Mouse (Mus musculus) CD4-positive, CD25-positive, alpha-beta regulatory T cell, adult 2 months (primary cell): ENCODE measurements at regions not wholly inside any gene's neighbourhood (a gene's known extent, or its start where the extent isn't known, plus 50 kb on each side); places are given as distances from the start of the nearest gene placed in this dataset.

Experiments used
- DNase-seq: peaks from one replicate; pipeline ENCODE4 v3.0.0-alpha.2; 2012; ENCODE audit warnings: low read depth, low spot score

DNA sequence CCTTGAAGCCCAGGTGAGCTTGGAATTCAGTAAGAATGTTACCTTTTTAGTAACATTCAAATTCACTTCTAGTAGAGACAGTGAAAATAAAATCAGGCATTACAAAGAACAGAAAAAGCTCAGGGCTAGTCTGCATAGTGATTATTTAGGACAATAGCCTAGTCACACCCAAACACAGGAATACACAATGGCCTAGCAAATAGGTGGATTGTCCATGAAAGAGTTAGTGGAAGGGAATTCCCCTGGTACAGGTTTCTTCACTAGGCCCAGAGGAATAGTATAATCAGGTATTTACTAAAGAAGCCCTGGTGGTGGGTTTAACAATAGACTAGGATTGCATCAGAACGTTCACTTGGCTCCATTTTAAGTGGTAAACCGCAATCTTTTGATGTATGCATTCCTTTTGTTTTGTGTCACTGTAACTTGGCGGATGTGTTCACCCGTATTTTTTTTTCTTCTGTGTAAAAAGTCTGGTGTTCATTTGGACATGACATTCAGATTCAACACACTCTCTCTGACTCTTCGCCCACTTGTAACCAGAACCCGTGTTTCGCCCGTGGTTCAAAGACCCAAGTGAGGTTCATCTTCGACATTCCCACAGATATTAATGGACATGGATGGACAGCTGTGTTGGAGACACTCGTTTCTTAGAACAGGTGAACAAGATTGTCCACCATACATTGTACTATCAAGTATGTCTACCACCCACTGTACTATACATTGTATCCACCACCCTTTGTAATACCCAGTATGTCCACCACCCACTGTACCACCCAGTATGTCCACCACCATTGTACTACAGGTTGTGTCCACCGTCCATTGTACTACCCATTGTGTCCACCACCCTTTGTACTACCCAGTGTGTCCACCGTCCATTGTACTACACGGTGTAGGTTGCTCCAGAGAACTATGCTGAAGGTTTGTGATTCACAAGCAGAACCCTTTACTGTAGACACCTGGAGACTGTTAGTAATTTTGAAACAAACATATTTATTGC lies 146.9 kb upstream of the Negr1 start:
- DNase-seq, result peak; percentile 3

DNA sequence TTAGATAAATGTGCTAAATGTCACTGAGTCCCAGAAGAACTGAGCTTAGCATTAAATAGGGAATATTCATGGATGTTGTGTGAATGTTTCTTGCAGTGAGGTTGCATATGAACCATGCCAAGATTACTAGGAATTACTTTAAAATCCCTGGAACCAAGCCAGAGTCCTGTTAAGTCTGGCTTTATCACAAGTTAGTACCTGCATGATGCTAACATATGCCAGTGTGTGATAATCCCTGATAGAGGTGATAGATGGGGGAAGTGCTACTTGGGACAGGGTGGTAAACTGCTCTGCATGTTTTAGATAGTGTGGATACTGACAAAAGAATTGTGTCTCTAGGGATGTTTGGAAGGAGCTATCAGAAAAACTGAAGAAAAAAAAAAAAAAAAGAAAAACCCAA lies 143.5 kb upstream of the Negr1 start:
- no peak for DNase-seq

- DNase-seq, result no peak
Measured at GRCm38 (mm10) chr3:156423100-156423499, 138.5 kb upstream of the Negr1 start.

- no peak for DNase-seq
Measured at GRCm38 (mm10) chr3:156455042-156455441, 106.6 kb upstream of the Negr1 start.

DNA sequence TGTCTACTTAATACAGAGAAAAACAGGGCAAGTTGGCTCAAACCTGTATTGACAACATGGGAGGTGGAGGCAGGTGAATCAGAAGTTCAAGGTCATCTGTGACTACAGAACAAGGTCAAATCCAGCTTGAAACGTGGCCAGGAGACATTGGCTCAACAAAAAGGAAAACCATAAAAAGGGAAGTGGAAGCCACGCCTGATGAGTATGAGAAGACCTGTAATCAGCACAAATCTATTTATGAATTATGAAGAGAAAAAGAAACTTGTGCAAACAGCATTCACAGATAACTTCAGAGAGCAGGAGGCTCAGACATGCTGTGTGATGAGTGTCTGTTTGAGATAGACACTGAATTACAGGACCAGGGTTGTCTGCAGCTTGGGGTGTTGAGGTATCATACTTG lies 98.3 kb upstream of the Negr1 start:
- DNase-seq, result no peak

DNA sequence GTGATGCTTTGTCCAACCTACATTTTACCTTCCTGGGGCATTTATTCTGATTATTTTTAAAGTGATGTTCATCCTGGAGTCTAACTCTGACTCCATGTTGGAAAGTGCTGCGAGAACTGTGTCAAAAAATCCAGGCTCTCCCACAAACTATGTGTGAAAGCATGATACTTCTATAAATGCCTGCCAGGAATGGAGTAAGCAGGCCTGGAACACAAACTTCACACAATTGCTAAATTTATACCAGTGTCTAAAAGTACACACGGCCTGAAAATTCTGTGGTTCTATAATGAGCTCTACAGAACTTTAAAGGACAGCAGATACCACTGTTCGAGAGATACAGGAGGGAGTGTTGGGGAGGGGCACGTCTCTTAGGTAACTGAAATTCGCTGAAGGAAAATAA lies 96.0 kb upstream of the Negr1 start:
- DNase-seq, result no peak

GRCm38 (mm10) chr3:156472665-156473064 lies 88.9 kb upstream of the Negr1 start:
- DNase-seq, result no peak
